In genomic region chr5:139434940-139435339, GRCm38 (mm10) we compare ENCODE assay signal across 9 mouse cellular contexts. TPM values are rescaled to one million over a fixed set of nuclear protein-coding genes. Genes with fewer than 3 reads are reported as not detected.
A peak's percentile ranks its signal among the peaks of the same experiment; 100 is the strongest.
DNase-seq lines count a peak whose midpoint lies in the region; ATAC-seq and TF ChIP-seq lines count a peak whose summit lies in the region.
"Had no signal": no experiment of that assay in that cellular context is flagged by ENCODE, and none has a peak within 500 bp of the region (broad histone marks: within the 10 kb centered on the region; RNA-seq: fewer than 3 reads in every experiment).

No protein-coding gene starts in this region.

- DNase-seq in testis, postnatal 14 days (ENCODE audit: low spot score): peak; percentile 37
- DNase-seq in testis, postnatal 10 days (ENCODE audit: low spot score): no peak
- DNase-seq in midbrain, embryonic 11.5 days (ENCODE audit: low spot score, missing footprints): no peak
- no peak for DNase-seq in stomach, postnatal 0 days (ENCODE audit: low spot score)
- no peak for DNase-seq in kidney, postnatal 4 days
- no peak for DNase-seq in heart, adult 18-20 months
- no peak for DNase-seq in heart, embryonic 10.5 days (ENCODE audit: low spot score)

- H3K4me3 ChIP-seq in hindbrain, embryonic 13.5 days: no peak overlapping the region
- no peak overlapping the region for H3K4me3 ChIP-seq in midbrain, embryonic 11.5 days (ENCODE audit: low read depth, low read length)
- H3K4me3 ChIP-seq in stomach, postnatal 0 days (ENCODE audit: low read depth, low read length): no peak overlapping the region
- no peak overlapping the region for H3K4me3 ChIP-seq in heart, embryonic 10.5 days
- H3K4me3 ChIP-seq: embryonic facial prominence, embryonic 13.5 days had no signal

- 19% methylated on average over 8 of the region's 8 CpGs for WGBS in hindbrain, embryonic 13.5 days
- 24% methylated on average over 8 of the region's 8 CpGs for WGBS in midbrain, embryonic 11.5 days
- 43% methylated on average over 8 of the region's 8 CpGs for WGBS in stomach, postnatal 0 days
- 75% methylated on average over 8 of the region's 8 CpGs for WGBS in heart, embryonic 10.5 days

- H3K4me1 ChIP-seq in hindbrain, embryonic 13.5 days (replicated peaks): peaks cover 58% of the 10 kb centered on the region
- H3K4me1 ChIP-seq in midbrain, embryonic 11.5 days (ENCODE audit: control insufficient read depth, insufficient read depth, low read length): peaks cover 20% of the 10 kb centered on the region
- no peaks in the 10 kb centered on the region for H3K4me1 ChIP-seq in stomach, postnatal 0 days (replicated peaks; ENCODE audit: control insufficient read depth, insufficient read depth)
- peaks cover 2% of the 10 kb centered on the region for H3K4me1 ChIP-seq in heart, embryonic 10.5 days

- no peak overlapping the region for H3K4me2 ChIP-seq in hindbrain, embryonic 13.5 days
- H3K4me2 ChIP-seq in midbrain, embryonic 11.5 days: no peak overlapping the region
- no peak overlapping the region for H3K4me2 ChIP-seq in stomach, postnatal 0 days (replicated peaks; ENCODE audit: low read depth)
- H3K4me2 ChIP-seq: embryonic facial prominence, embryonic 13.5 days had no signal

- H3K27me3 ChIP-seq in hindbrain, embryonic 13.5 days: no peaks in the 10 kb centered on the region
- H3K27me3 ChIP-seq in midbrain, embryonic 11.5 days (ENCODE audit: control insufficient read depth, insufficient read depth, low read length): no peaks in the 10 kb centered on the region
- H3K27me3 ChIP-seq in stomach, postnatal 0 days (ENCODE audit: control insufficient read depth, insufficient read depth, low read length): no peaks in the 10 kb centered on the region
- H3K27me3 ChIP-seq in heart, embryonic 10.5 days (ENCODE audit: insufficient read depth, poor library complexity, severe bottlenecking): peaks cover 24% of the 10 kb centered on the region
- H3K27me3 ChIP-seq: embryonic facial prominence, embryonic 13.5 days had no signal

- no peak for TF ChIP-seq EP300 in stomach, postnatal 0 days (optimal IDR thresholded peaks at IDR 0.05)

- no peaks in the 10 kb centered on the region for H3K9me3 ChIP-seq in hindbrain, embryonic 13.5 days
- H3K9me3 ChIP-seq in midbrain, embryonic 11.5 days (ENCODE audit: control insufficient read depth, low read length): no peaks in the 10 kb centered on the region
- H3K9me3 ChIP-seq in stomach, postnatal 0 days (ENCODE audit: control insufficient read depth, low read length): no peaks in the 10 kb centered on the region
- no peaks in the 10 kb centered on the region for H3K9me3 ChIP-seq in heart, embryonic 10.5 days
- H3K9me3 ChIP-seq: embryonic facial prominence, embryonic 13.5 days had no signal

- no peaks in the 10 kb centered on the region for H3K36me3 ChIP-seq in hindbrain, embryonic 13.5 days
- H3K36me3 ChIP-seq in midbrain, embryonic 11.5 days (ENCODE audit: control insufficient read depth, insufficient read depth, low read length): no peaks in the 10 kb centered on the region
- no peaks in the 10 kb centered on the region for H3K36me3 ChIP-seq in stomach, postnatal 0 days (ENCODE audit: control insufficient read depth, insufficient read depth, low read length)
- 0 out of 2 replicates have a peak, but pooled peaks cover 2% of the 10 kb centered on the region for H3K36me3 ChIP-seq in heart, embryonic 10.5 days

- ATAC-seq in hindbrain, embryonic 13.5 days (ENCODE audit: low FRiP score): peak; percentile 71
- ATAC-seq in midbrain, embryonic 11.5 days (ENCODE audit: low FRiP score): peak; percentile 72; the same call in 1 of the 2 replicates
- ATAC-seq in stomach, postnatal 0 days (ENCODE audit: low FRiP score, low TSS enrichment): no peak

- TF ChIP-seq CTCF in stomach, postnatal 0 days (IDR thresholded peaks at IDR 0.05; ENCODE audit: low read depth): no peak

- H3K27ac ChIP-seq in hindbrain, embryonic 13.5 days: peak overlapping the region; percentile 25; the same call in 1 of the 2 replicates
- no peak overlapping the region for H3K27ac ChIP-seq in midbrain, embryonic 11.5 days (ENCODE audit: low read depth, low read length)
- no peak overlapping the region for H3K27ac ChIP-seq in stomach, postnatal 0 days (replicated peaks)
- H3K27ac ChIP-seq in heart, embryonic 10.5 days: no peak overlapping the region
- H3K27ac ChIP-seq: embryonic facial prominence, embryonic 13.5 days had no signal

- H3K9ac ChIP-seq in hindbrain, embryonic 13.5 days: no peak overlapping the region
- no peak overlapping the region for H3K9ac ChIP-seq in midbrain, embryonic 11.5 days (ENCODE audit: low read length)
- no peak overlapping the region for H3K9ac ChIP-seq in stomach, postnatal 0 days (ENCODE audit: low read length)
- H3K9ac ChIP-seq: embryonic facial prominence, embryonic 13.5 days had no signal

RNA-seq across cellular contexts. Expression of gene Gper1, which starts 12.0 kb away (rescaled TPM):
- 7.6 and 7.9 TPM in 2 replicates for polyA plus RNA-seq in hindbrain, embryonic 13.5 days (2015; fragmentation: Nextera tagmentation; extraction: Ambion mirVana)
- 1.9 and 2.5 TPM in 2 replicates for polyA plus RNA-seq in midbrain, embryonic 11.5 days (2014; fragmentation: Nextera tagmentation; extraction: Ambion mirVana)
- 2.8 and 3.2 TPM in 2 replicates for polyA plus RNA-seq in stomach, postnatal 0 days (2015; fragmentation: Nextera tagmentation; extraction: Ambion mirVana)
- total RNA-seq in heart, adult 18-20 months (2021): 1 to 10 TPM; 1.1 to 1.3 TPM
- polyA plus RNA-seq in heart, embryonic 10.5 days (2016; fragmentation: Nextera tagmentation; extraction: Ambion mirVana): 0.26 and 0.36 TPM in 2 replicates

RNA-seq across cellular contexts. Expression of gene 3110082I17Rik, which starts 25.4 kb away (rescaled TPM):
- 16.2 and 16.9 TPM in 2 replicates for polyA plus RNA-seq in hindbrain, embryonic 13.5 days (2015; fragmentation: Nextera tagmentation; extraction: Ambion mirVana)
- polyA plus RNA-seq in midbrain, embryonic 11.5 days (2014; fragmentation: Nextera tagmentation; extraction: Ambion mirVana): 33.5 and 34.1 TPM in 2 replicates
- 19.2 and 19.7 TPM in 2 replicates for polyA plus RNA-seq in stomach, postnatal 0 days (2015; fragmentation: Nextera tagmentation; extraction: Ambion mirVana)
- total RNA-seq in heart, adult 18-20 months (2021): 1 to 10 TPM; 5.6 TPM
- polyA plus RNA-seq in heart, embryonic 10.5 days (2016; fragmentation: Nextera tagmentation; extraction: Ambion mirVana): 29.2 and 40.9 TPM in 2 replicates

RNA-seq across cellular contexts. Expression of gene C130050O18Rik, which starts 29.9 kb away (rescaled TPM):
- polyA plus RNA-seq in hindbrain, embryonic 13.5 days (2015; fragmentation: Nextera tagmentation; extraction: Ambion mirVana): 0.13 and 0.22 TPM in 2 replicates
- 0.12 and 0.29 TPM in 2 replicates for polyA plus RNA-seq in midbrain, embryonic 11.5 days (2014; fragmentation: Nextera tagmentation; extraction: Ambion mirVana)
- polyA plus RNA-seq in stomach, postnatal 0 days (2015; fragmentation: Nextera tagmentation; extraction: Ambion mirVana): 0.41 and 0.46 TPM in 2 replicates
- under 1 TPM; 0.47 to 0.69 TPM for total RNA-seq in heart, adult 18-20 months (2021)
- polyA plus RNA-seq in heart, embryonic 10.5 days (2016; fragmentation: Nextera tagmentation; extraction: Ambion mirVana): 0.28 and 0.45 TPM in 2 replicates

RNA-seq across cellular contexts. Expression of gene Zfand2a, which starts 49.4 kb away (rescaled TPM):
- 13.1 and 13.3 TPM in 2 replicates for polyA plus RNA-seq in hindbrain, embryonic 13.5 days (2015; fragmentation: Nextera tagmentation; extraction: Ambion mirVana)
- polyA plus RNA-seq in midbrain, embryonic 11.5 days (2014; fragmentation: Nextera tagmentation; extraction: Ambion mirVana): 4.4 and 6.9 TPM in 2 replicates
- 5.3 and 6.7 TPM in 2 replicates for polyA plus RNA-seq in stomach, postnatal 0 days (2015; fragmentation: Nextera tagmentation; extraction: Ambion mirVana)
- total RNA-seq in heart, adult 18-20 months (2021): 10 to 100 TPM; 15.8 to 20.1 TPM
- 10.7 and 12.6 TPM in 2 replicates for polyA plus RNA-seq in heart, embryonic 10.5 days (2016; fragmentation: Nextera tagmentation; extraction: Ambion mirVana)

RNA-seq across cellular contexts. Expression of gene Gpr146, which starts 57.4 kb away (rescaled TPM):
- polyA plus RNA-seq in hindbrain, embryonic 13.5 days (2015; fragmentation: Nextera tagmentation; extraction: Ambion mirVana): 1.6 and 2.4 TPM in 2 replicates
- polyA plus RNA-seq in midbrain, embryonic 11.5 days (2014; fragmentation: Nextera tagmentation; extraction: Ambion mirVana): 1.5 and 2.7 TPM in 2 replicates
- 3.5 TPM in 2 replicates for polyA plus RNA-seq in stomach, postnatal 0 days (2015; fragmentation: Nextera tagmentation; extraction: Ambion mirVana)
- 10 to 100 TPM; 39.6 to 40.5 TPM for total RNA-seq in heart, adult 18-20 months (2021)
- polyA plus RNA-seq in heart, embryonic 10.5 days (2016; fragmentation: Nextera tagmentation; extraction: Ambion mirVana): 5.6 and 5.7 TPM in 2 replicates
